Mouse (Mus musculus): ENCODE measurements around the gene Coro1c. TPM values are rescaled to one million over a fixed set of nuclear protein-coding genes. Genes with fewer than 3 reads are reported as not detected.

Gene Coro1c
- polyA plus RNA-seq, 1 experiment = 78.3 TPM

GRCm38 (mm10) chr5:113797149-113797882, 111.2 kb downstream of the Coro1c start:
- WGBS = 49% methylated on average over 19 of the region's 19 CpGs
- Histone ChIP-seq H3K4me3 (ENCODE audit: control insufficient read depth, insufficient read depth, low read length) (no peak overlapping the region), H3K36me3 (ENCODE audit: control insufficient read depth, insufficient read depth, low read length) (no peaks in the 10 kb centered on the region), H3K27me3 (ENCODE audit: control insufficient read depth, insufficient read depth, low read length) (no peaks in the 10 kb centered on the region), H3K4me1 (replicated peaks; ENCODE audit: control insufficient read depth, insufficient read depth, low read length) (peaks cover 15% of the 10 kb centered on the region), H3K27ac (ENCODE audit: control insufficient read depth, insufficient read depth, low read length) (no peak overlapping the region)
- DNase-seq = no peak
- TF ChIP-seq CTCF (IDR thresholded peaks at IDR 0.05; ENCODE audit: borderline replicate concordance, control insufficient read depth, extremely low read depth, insufficient read depth, low read length, poor library complexity) (no peak), POLR2A (IDR thresholded peaks at IDR 0.05; ENCODE audit: control insufficient read depth, extremely low read depth, insufficient read depth, low read length, poor library complexity) (no peak)

- no peak for DNase-seq
- no peak overlapping the region for H3K4me3 ChIP-seq (ENCODE audit: control insufficient read depth, insufficient read depth, low read length)
- 18% methylated on average over 13 of the region's 13 CpGs for WGBS
- no peaks in the 10 kb centered on the region for H3K36me3 ChIP-seq (ENCODE audit: control insufficient read depth, insufficient read depth, low read length)
- TF ChIP-seq CTCF (IDR thresholded peaks at IDR 0.05; ENCODE audit: borderline replicate concordance, control insufficient read depth, extremely low read depth, insufficient read depth, low read length, poor library complexity) = no peak
- no peak for TF ChIP-seq POLR2A (IDR thresholded peaks at IDR 0.05; ENCODE audit: control insufficient read depth, extremely low read depth, insufficient read depth, low read length, poor library complexity)
- no peaks in the 10 kb centered on the region for H3K27me3 ChIP-seq (ENCODE audit: control insufficient read depth, insufficient read depth, low read length)
- peaks cover 15% of the 10 kb centered on the region for H3K4me1 ChIP-seq (replicated peaks; ENCODE audit: control insufficient read depth, insufficient read depth, low read length)
- H3K27ac ChIP-seq (ENCODE audit: control insufficient read depth, insufficient read depth, low read length) = no peak overlapping the region
Measured at GRCm38 (mm10) chr5:113796401-113797148, 112.0 kb downstream of the Coro1c start.

Other genes starting within 250 kb of the Coro1c start
- not detected in 2 replicates for gene 1700069L16Rik, start 184.0 kb downstream of the Coro1c start, polyA plus RNA-seq (2012; rRNA removed)
- gene Ficd, start 173.0 kb downstream of the Coro1c start, polyA plus RNA-seq (2012; rRNA removed) = 8.0 and 8.2 TPM in 2 replicates
- gene Sart3, start 136.2 kb downstream of the Coro1c start, polyA plus RNA-seq (2012; rRNA removed) = 47.5 and 53.1 TPM in 2 replicates
- 80.6 and 93.7 TPM in 2 replicates for gene Iscu, start 136.0 kb downstream of the Coro1c start, polyA plus RNA-seq (2012; rRNA removed)
- 8.8 and 11.7 TPM in 2 replicates for gene Tmem119, start 108.2 kb downstream of the Coro1c start, polyA plus RNA-seq (2012; rRNA removed)
- gene Selplg, start 76.1 kb downstream of the Coro1c start, polyA plus RNA-seq (2012; rRNA removed) = 755 and 783 TPM in 2 replicates
- gene Ssh1, start 85.1 kb upstream of the Coro1c start, polyA plus RNA-seq (2012; rRNA removed) = 10.7 and 11.6 TPM in 2 replicates
- 0.11 and 0.36 TPM in 2 replicates for gene Dao, start 94.9 kb upstream of the Coro1c start, polyA plus RNA-seq (2012; rRNA removed)
- 25.2 and 26.8 TPM in 2 replicates for gene Usp30, start 156.7 kb upstream of the Coro1c start, polyA plus RNA-seq (2012; rRNA removed)
- 0.05 TPM in 1 of 2 replicates, not detected in the other for gene Svop, start 182.8 kb upstream of the Coro1c start, polyA plus RNA-seq (2012; rRNA removed)
- 10.5 and 14.5 TPM in 2 replicates for gene Alkbh2, start 219.5 kb upstream of the Coro1c start, polyA plus RNA-seq (2012; rRNA removed)
- 21.7 and 28.9 TPM in 2 replicates for gene Ung, start 221.6 kb upstream of the Coro1c start, polyA plus RNA-seq (2012; rRNA removed)
- gene Acacb, start 237.8 kb upstream of the Coro1c start, polyA plus RNA-seq (2012; rRNA removed) = 20.1 and 24.4 TPM in 2 replicates

All from thymus, adult 2 months (tissue).